Mouse (Mus musculus): Measurements from ENCODE around the gene Mamld1. TPM values are rescaled to one million over a fixed set of nuclear protein-coding genes. Genes with fewer than 3 reads are reported as not detected.

The Mamld1 gene
- total RNA-seq, 1 experiment from 2014 or later: 12.2 TPM

DNA sequence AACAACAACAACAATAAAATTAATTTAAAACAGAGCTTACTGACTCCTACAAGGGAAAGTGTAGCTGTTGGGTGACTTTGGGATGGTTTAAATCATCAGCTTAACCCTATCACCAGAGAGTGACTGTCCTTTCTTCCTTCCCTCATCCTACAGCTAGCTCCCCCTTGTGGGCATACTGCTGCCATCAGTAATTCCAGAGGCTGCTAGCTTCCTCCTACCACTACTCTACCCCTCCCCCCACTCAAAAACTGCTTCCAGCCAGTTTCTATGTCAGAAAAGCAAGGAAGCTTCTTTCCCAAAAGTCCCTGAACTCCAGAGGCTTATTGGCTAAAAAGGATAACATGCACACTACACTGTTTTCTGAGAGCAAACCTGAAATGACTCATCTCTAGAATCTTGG lies 81.4 kb downstream of the Mamld1 start:
- peak; percentile 69 for DNase-seq

- DNase-seq: no peak
Measured at GRCm38 (mm10) chrX:71141390-71141789, 91.3 kb downstream of the Mamld1 start.

DNA sequence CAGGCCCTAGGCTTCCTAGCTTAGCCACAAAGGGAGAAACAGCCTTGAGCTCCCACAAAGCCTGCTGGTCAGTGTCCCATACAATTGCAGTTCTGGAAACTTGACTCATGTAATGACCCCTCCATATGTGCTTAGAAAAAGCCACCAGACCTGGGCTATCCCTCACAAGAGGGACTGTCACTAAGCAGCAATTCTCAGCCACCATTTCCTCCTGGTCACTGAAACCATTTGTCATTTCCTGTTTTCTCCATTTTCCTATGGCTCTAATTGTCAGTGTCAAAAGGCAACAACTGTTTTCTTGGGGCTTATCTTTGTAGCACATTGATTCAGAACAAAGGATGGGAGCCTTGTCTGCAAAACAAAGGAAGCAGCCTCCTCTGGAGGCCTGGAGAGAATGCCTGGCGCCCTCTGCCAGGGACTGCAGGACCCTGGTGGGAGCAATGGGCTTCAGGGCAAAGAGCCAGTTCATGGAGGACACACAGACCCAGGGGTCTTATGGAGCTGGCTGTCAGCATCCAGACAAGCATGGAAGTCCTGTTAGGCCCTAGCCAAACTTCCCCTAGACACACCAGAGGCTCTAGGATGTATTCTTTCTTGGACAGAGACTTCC lies 99.5 kb downstream of the Mamld1 start:
- no peak for DNase-seq

GRCm38 (mm10) chrX:71150551-71151001 lies 100.5 kb downstream of the Mamld1 start:
- DNase-seq: peak; percentile 73

- DNase-seq: no peak
Measured at GRCm38 (mm10) chrX:71181526-71181925, 131.5 kb downstream of the Mamld1 start.

DNA sequence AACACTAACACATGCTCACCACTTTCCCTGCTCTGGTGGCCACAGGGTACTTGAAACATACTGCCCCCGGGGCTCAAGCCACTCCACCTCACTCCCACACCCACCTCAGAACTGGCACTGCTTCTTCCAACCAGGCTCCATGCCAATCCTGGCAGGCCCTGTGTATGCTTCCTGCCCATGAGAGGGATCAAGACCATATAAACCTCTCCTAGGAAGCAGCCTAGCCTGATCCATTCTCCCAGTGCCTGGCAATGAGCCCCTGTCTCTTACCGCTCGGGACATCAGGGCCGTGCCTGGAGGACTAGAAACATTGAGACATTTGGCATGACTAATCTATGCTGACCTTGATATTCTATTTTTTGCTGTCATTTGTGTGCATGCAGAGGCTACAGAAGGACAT lies 133.6 kb downstream of the Mamld1 start:
- peak; percentile 49 for DNase-seq

DNA sequence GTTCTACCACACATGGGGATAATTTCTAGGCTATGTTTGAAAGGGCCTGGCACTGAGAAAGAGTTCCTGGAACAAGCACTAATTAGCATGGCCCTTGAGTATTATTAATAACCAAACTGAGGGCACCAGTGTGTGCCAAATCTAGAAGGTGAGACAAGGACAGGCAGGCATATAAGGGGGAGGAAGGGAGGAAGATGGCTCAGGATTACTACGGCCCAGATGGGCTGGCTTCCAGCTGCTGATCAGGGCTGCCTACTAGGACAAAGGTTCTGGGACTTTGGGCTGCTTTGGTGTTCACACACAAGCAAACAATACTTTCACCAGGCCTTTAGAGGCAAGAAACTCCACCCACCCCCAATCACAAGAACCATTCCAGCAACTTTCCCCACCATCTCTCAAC lies 136.3 kb downstream of the Mamld1 start:
- peak; percentile 26 for DNase-seq

GRCm38 (mm10) chrX:71204776-71205175 lies 154.7 kb downstream of the Mamld1 start:
- no peak for DNase-seq

Other genes starting within 250 kb of the Mamld1 start
- gene Mtm1, start 160.5 kb downstream of the Mamld1 start, total RNA-seq (2021): 15.7 and 18.1 TPM in 2 replicates

Data from adrenal gland, postnatal 14 days (tissue).